Mouse (Mus musculus): Measurements from ENCODE around the gene Scn3b. TPM values are rescaled to one million over a fixed set of nuclear protein-coding genes. Genes with fewer than 3 reads are reported as not detected.
A peak's percentile ranks its signal among the peaks of the same experiment; 100 is the strongest.

Scn3b gene
- polyA plus RNA-seq, 1 experiment from 2014 or later, result 0.15 TPM

GRCm38 (mm10) chr9:40330609-40331382, 61.8 kb downstream of the Scn3b start:
- Histone ChIP-seq H3K4me1 (ENCODE audit: insufficient read depth) (no peaks in the 10 kb centered on the region), H3K27ac (ENCODE audit: low read depth) (no peak overlapping the region), H3K9ac (replicated peaks) (no peak overlapping the region), H3K27me3 (ENCODE audit: insufficient read depth, low read length) (no peaks in the 10 kb centered on the region), H3K4me2 (ENCODE audit: low read depth, low read length) (no peak overlapping the region), H3K9me3 (ENCODE audit: low read length) (no peaks in the 10 kb centered on the region), H3K4me3 (ENCODE audit: low read depth, low read length) (no peak overlapping the region), H3K36me3 (replicated peaks; ENCODE audit: insufficient read depth, low read length) (no peaks in the 10 kb centered on the region)
- ATAC-seq (peak; percentile 90), DNase-seq (peak; percentile 88)
- WGBS (ENCODE audit: insufficient replicate concordance), result 53% methylated on average over 19 of the region's 19 CpGs
- TF ChIP-seq CTCF (IDR thresholded peaks at IDR 0.05; ENCODE audit: low read depth) (peak; percentile 98), EP300 (IDR thresholded peaks at IDR 0.05; ENCODE audit: low read depth) (no peak)

DNA sequence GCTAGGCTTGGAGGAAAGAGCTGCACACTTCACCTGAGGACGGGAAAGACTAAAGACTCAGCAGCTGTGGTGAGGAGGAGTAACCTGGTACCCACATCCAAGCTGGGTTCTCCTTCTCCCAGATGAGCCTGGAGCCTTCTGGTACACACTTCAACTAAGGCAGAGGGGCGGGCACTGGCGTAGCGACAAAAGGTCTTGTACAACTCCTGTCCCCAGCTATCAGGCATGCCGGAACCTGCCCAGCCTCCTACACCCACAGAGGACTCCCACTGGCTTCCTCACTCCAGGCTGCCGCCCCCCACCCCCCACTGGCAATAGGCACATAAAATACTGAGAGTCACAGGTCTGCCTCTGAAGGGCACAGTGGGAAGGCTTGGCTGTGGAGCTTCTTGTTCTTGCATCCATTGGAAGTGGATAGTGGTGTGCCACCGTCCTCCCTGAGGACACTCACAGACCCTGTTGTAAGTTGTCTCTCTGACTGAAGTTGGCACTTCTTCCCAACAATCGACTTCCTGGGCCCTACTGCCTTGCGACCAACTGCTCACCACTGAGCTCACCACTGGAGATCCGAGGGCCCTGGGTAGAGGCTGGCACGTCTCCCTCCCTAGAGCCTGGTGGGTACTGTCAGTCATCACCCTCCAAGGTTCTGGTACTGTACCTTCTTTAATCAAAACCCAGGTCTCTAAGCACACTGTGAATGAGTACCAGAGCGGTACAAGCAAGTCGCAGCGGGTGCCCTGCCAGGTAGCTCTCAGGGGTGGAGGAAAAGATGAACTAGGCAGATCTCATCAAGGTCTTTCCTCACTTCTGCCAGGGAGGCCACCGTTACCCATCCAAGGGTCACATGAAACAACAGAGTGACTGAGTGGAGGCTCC, 62.6 kb downstream of the Scn3b start:
- TF ChIP-seq EP300 (IDR thresholded peaks at IDR 0.05; ENCODE audit: low read depth) (no peak), CTCF (IDR thresholded peaks at IDR 0.05; ENCODE audit: low read depth) (no peak)
- no peaks in the 10 kb centered on the region for H3K9me3 ChIP-seq (ENCODE audit: low read length)
- no peaks in the 10 kb centered on the region for H3K36me3 ChIP-seq (replicated peaks; ENCODE audit: insufficient read depth, low read length)
- WGBS (ENCODE audit: insufficient replicate concordance), result 81% methylated on average over 15 of the region's 15 CpGs
- H3K4me2 ChIP-seq (ENCODE audit: low read depth, low read length), result no peak overlapping the region
- ATAC-seq (no peak), DNase-seq (no peak)
- no peaks in the 10 kb centered on the region for H3K4me1 ChIP-seq (ENCODE audit: insufficient read depth)
- H3K27ac ChIP-seq (ENCODE audit: low read depth), result no peak overlapping the region
- H3K27me3 ChIP-seq (ENCODE audit: insufficient read depth, low read length), result no peaks in the 10 kb centered on the region
- H3K4me3 ChIP-seq (ENCODE audit: low read depth, low read length), result no peak overlapping the region
- no peak overlapping the region for H3K9ac ChIP-seq (replicated peaks)

- Histone ChIP-seq H3K9ac (replicated peaks) (no peak overlapping the region), H3K4me2 (ENCODE audit: low read depth, low read length) (no peak overlapping the region), H3K4me1 (ENCODE audit: insufficient read depth) (no peaks in the 10 kb centered on the region), H3K27me3 (ENCODE audit: insufficient read depth, low read length) (no peaks in the 10 kb centered on the region), H3K4me3 (ENCODE audit: low read depth, low read length) (no peak overlapping the region), H3K36me3 (replicated peaks; ENCODE audit: insufficient read depth, low read length) (no peaks in the 10 kb centered on the region), H3K9me3 (ENCODE audit: low read length) (no peaks in the 10 kb centered on the region), H3K27ac (ENCODE audit: low read depth) (no peak overlapping the region)
- 79% methylated on average over 4 of the region's 4 CpGs for WGBS (ENCODE audit: insufficient replicate concordance)
- TF ChIP-seq CTCF (IDR thresholded peaks at IDR 0.05; ENCODE audit: low read depth) (no peak), EP300 (IDR thresholded peaks at IDR 0.05; ENCODE audit: low read depth) (no peak)
- ATAC-seq, result no peak
- no peak for DNase-seq
Measured at GRCm38 (mm10) chr9:40332326-40332725, 63.3 kb downstream of the Scn3b start.

DNA sequence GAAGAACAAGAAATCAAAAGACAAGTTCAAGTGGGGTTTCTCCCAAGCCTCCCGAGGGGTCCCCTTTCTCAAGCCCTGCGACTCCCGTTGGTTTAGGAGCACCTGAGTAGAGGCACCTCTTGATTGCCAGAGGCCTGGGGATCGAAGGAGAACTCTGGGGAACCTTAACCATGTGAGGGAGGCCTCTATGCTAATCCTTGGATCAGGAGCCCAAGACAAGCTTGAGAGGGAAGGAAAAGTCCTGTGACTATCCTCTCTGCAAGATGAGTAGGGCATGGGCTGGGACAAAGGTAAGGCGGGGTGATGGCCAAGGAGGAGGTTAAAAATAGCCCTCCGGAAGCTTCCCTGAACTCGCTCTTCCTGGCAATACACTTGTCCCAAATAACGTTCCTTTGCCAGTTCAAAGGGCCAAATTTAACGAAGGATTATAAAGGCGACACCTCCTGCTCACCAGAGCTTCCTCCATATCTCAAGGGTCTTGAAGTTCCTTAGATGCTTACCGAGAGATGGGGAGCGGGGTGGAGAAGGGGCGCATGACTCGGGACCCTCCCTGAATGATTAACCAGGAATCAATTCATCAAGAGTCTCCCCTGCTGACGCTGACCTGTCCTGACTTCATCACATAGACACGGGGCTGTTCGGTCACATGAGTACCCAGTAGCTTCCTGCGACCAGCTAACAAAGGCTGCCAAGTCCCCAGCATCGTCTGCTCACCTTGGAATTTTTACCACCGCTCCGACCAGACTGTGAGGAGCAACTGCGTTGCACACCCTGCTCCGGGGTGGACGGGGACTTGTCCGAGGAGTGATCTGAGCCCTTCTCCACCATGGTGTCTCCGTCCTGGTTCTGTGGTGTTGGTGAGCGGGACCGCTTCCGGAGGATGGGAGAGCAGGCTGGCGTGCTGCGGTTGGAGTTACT, 64.0 kb downstream of the Scn3b start:
- ATAC-seq (no peak), DNase-seq (no peak)
- WGBS (ENCODE audit: insufficient replicate concordance), result 73% methylated on average over 31 of the region's 31 CpGs
- H3K27ac ChIP-seq (ENCODE audit: low read depth), result no peak overlapping the region
- TF ChIP-seq CTCF (IDR thresholded peaks at IDR 0.05; ENCODE audit: low read depth) (no peak), EP300 (IDR thresholded peaks at IDR 0.05; ENCODE audit: low read depth) (no peak)
- H3K36me3 ChIP-seq (replicated peaks; ENCODE audit: insufficient read depth, low read length), result no peaks in the 10 kb centered on the region
- no peaks in the 10 kb centered on the region for H3K27me3 ChIP-seq (ENCODE audit: insufficient read depth, low read length)
- no peak overlapping the region for H3K9ac ChIP-seq (replicated peaks)
- H3K4me1 ChIP-seq (ENCODE audit: insufficient read depth), result no peaks in the 10 kb centered on the region
- H3K4me2 ChIP-seq (ENCODE audit: low read depth, low read length), result no peak overlapping the region
- no peak overlapping the region for H3K4me3 ChIP-seq (ENCODE audit: low read depth, low read length)
- no peaks in the 10 kb centered on the region for H3K9me3 ChIP-seq (ENCODE audit: low read length)

GRCm38 (mm10) chr9:40333649-40334396, 64.8 kb downstream of the Scn3b start:
- Histone ChIP-seq H3K9ac (replicated peaks) (no peak overlapping the region), H3K36me3 (replicated peaks; ENCODE audit: insufficient read depth, low read length) (no peaks in the 10 kb centered on the region), H3K4me2 (ENCODE audit: low read depth, low read length) (no peak overlapping the region), H3K9me3 (ENCODE audit: low read length) (no peaks in the 10 kb centered on the region), H3K4me1 (ENCODE audit: insufficient read depth) (no peaks in the 10 kb centered on the region), H3K27me3 (ENCODE audit: insufficient read depth, low read length) (no peaks in the 10 kb centered on the region), H3K4me3 (ENCODE audit: low read depth, low read length) (no peak overlapping the region), H3K27ac (ENCODE audit: low read depth) (no peak overlapping the region)
- ATAC-seq (no peak; the same call in 1 of the 2 replicates), DNase-seq (peak; percentile 79)
- WGBS (ENCODE audit: insufficient replicate concordance), result 51% methylated on average over 9 of the region's 9 CpGs
- TF ChIP-seq CTCF (IDR thresholded peaks at IDR 0.05; ENCODE audit: low read depth) (peak; percentile 94), EP300 (IDR thresholded peaks at IDR 0.05; ENCODE audit: low read depth) (no peak)
